Comparison of ENCODE assay signal across 30 mouse cellular contexts in genomic region chr12:112858581-112859336, GRCm38 (mm10). TPM values are rescaled to one million over a fixed set of nuclear protein-coding genes. Genes with fewer than 3 reads are reported as not detected.
DNase-seq lines count a peak whose midpoint lies in the region; ATAC-seq lines count a peak whose summit lies in the region.
"Had no signal": no experiment of that assay in that cellular context is flagged by ENCODE, and none has a peak within 500 bp of the region (broad histone marks: within the 10 kb centered on the region; RNA-seq: fewer than 3 reads in every experiment).

No protein-coding gene starts in this region.

- no peaks in the 10 kb centered on the region for H3K36me3 ChIP-seq in kidney, embryonic 14.5 days (ENCODE audit: control insufficient read depth, insufficient read depth, low read length)
- H3K36me3 ChIP-seq: heart, embryonic 10.5 days; neural tube, embryonic 13.5 days had no signal

- H3K4me2 ChIP-seq in kidney, embryonic 14.5 days (replicated peaks; ENCODE audit: low read depth, low read length), result no peak overlapping the region
- H3K4me2 ChIP-seq: midbrain, embryonic 11.5 days; neural tube, embryonic 13.5 days had no signal

- H3K4me3 ChIP-seq in kidney, embryonic 14.5 days (ENCODE audit: low read length), result no peak overlapping the region
- H3K4me3 ChIP-seq: heart, embryonic 10.5 days; neural tube, embryonic 13.5 days had no signal

- no peaks in the 10 kb centered on the region for H3K27me3 ChIP-seq in kidney, embryonic 14.5 days (ENCODE audit: control insufficient read depth, insufficient read depth, low read length)
- H3K27me3 ChIP-seq: neural tube, embryonic 13.5 days had no signal

- H3K9ac ChIP-seq in kidney, embryonic 14.5 days (ENCODE audit: low read depth, low read length), result no peak overlapping the region
- H3K9ac ChIP-seq: liver, embryonic 14.5 days; neural tube, embryonic 13.5 days had no signal

- no peaks in the 10 kb centered on the region for H3K9me3 ChIP-seq in kidney, embryonic 14.5 days (ENCODE audit: control insufficient read depth, low read length)
- H3K9me3 ChIP-seq: heart, embryonic 10.5 days; neural tube, embryonic 13.5 days had no signal

- no peak overlapping the region for H3K27ac ChIP-seq in kidney, embryonic 14.5 days (ENCODE audit: low read depth, low read length)
- H3K27ac ChIP-seq: heart, embryonic 10.5 days; liver, embryonic 14.5 days; macrophage; neural tube, embryonic 13.5 days had no signal

- peak; percentile 31 for DNase-seq in CD4-positive, CD25-positive, alpha-beta regulatory T cell, adult 2 months (ENCODE audit: low read depth, low spot score)
- DNase-seq in kidney, postnatal 10 days, result peak; percentile 2
- peak; percentile 14 for DNase-seq in urinary bladder, adult 2 months (ENCODE audit: low spot score)
- DNase-seq in urinary bladder, postnatal 14 days (ENCODE audit: low spot score), result no peak
- no peak for DNase-seq in neural tube, embryonic 10.5 days (ENCODE audit: extremely low spot score, low spot score)
- DNase-seq in right cerebral cortex, postnatal 14 days, result no peak
- DNase-seq: adrenal gland, adult 2 months; cerebellum, adult 2 months; cerebellum, postnatal 14 days; gastrocnemius, postnatal 14 days; heart, postnatal 14 days; kidney, adult 8-10 months; kidney, postnatal 14 days; liver; lung, adult 2 months; lung, postnatal 10 days had no signal

- 90% methylated on average over 9 of the region's 9 CpGs for WGBS in kidney, embryonic 14.5 days

- H3K4me1 ChIP-seq in kidney, embryonic 14.5 days (ENCODE audit: control insufficient read depth, insufficient read depth, low read length), result 0 out of 2 replicates have a peak, but pooled peaks cover 4% of the 10 kb centered on the region
- H3K4me1 ChIP-seq: neural tube, embryonic 13.5 days had no signal

- ATAC-seq in CD4-positive, CD25-positive, alpha-beta regulatory T cell, adult 4 months, result no peak
- ATAC-seq in kidney, embryonic 14.5 days (ENCODE audit: low FRiP score, low TSS enrichment), result no peak
- ATAC-seq: activated CD4-positive, CD25-positive, alpha-beta regulatory T cell, adult 4 months; forebrain, embryonic 14.5 days; hindbrain, embryonic 16.5 days; intestine, embryonic 16.5 days; midbrain, embryonic 16.5 days had no signal

RNA-seq across cellular contexts. Expression of gene Gpr132, which starts 9.3 kb away (rescaled TPM):
- 100 to 1,000 TPM in 1 of 2 experiments, 10 to 100 TPM in 1; 79.5 to 107 TPM for polyA plus RNA-seq in CD4-positive, CD25-positive, alpha-beta regulatory T cell, adult 4 months (2017; shearing (Covaris generic))
- 0.14 and 0.27 TPM in 2 replicates for polyA plus RNA-seq in kidney, embryonic 14.5 days (2014; fragmentation: Nextera tagmentation; extraction: Ambion mirVana)
- polyA plus RNA-seq in urinary bladder, adult 2 months (2012; rRNA removed), result 3.4 and 4.1 TPM in 2 replicates
- polyA plus RNA-seq: forebrain, embryonic 14.5 days; hindbrain, embryonic 11.5 days; limb, embryonic 11.5 days; midbrain, embryonic 11.5 days; midbrain, embryonic 16.5 days; neural tube, embryonic 13.5 days had no signal

RNA-seq across cellular contexts. Expression of gene Cdca4, which starts 29.5 kb away (rescaled TPM):
- 10 to 100 TPM; 70.5 to 85.8 TPM for polyA plus RNA-seq in CD4-positive, CD25-positive, alpha-beta regulatory T cell, adult 4 months (2017; shearing (Covaris generic))
- 117 and 148 TPM in 2 replicates for polyA plus RNA-seq in kidney, embryonic 14.5 days (2014; fragmentation: Nextera tagmentation; extraction: Ambion mirVana)
- 17.0 and 22.2 TPM in 2 replicates for polyA plus RNA-seq in urinary bladder, adult 2 months (2012; rRNA removed)

RNA-seq across cellular contexts. Expression of gene Clba1, which starts 50.0 kb away (rescaled TPM):
- polyA plus RNA-seq in CD4-positive, CD25-positive, alpha-beta regulatory T cell, adult 4 months (2017; shearing (Covaris generic)), result under 1 TPM in 1 of 2 experiments, not detected in 1; 0.22 TPM
- polyA plus RNA-seq in kidney, embryonic 14.5 days (2014; fragmentation: Nextera tagmentation; extraction: Ambion mirVana), result 8.5 and 8.9 TPM in 2 replicates
- polyA plus RNA-seq in urinary bladder, adult 2 months (2012; rRNA removed), result 4.5 and 5.3 TPM in 2 replicates

RNA-seq across cellular contexts. Expression of gene Ahnak2, which starts 56.3 kb away (rescaled TPM):
- not detected for polyA plus RNA-seq in CD4-positive, CD25-positive, alpha-beta regulatory T cell, adult 4 months (2017; shearing (Covaris generic))
- polyA plus RNA-seq in kidney, embryonic 14.5 days (2014; fragmentation: Nextera tagmentation; extraction: Ambion mirVana), result 0.53 and 0.86 TPM in 2 replicates
- 40.7 and 65.9 TPM in 2 replicates for polyA plus RNA-seq in urinary bladder, adult 2 months (2012; rRNA removed)
- polyA plus RNA-seq: activated CD4-positive, CD25-positive, alpha-beta regulatory T cell, adult 4 months had no signal

Comparison
In these comparisons a context has a peak if more than half of its experiments do, and no peak if none do; other contexts are left out.
1. DNase-seq: peak in CD4-positive, CD25-positive, alpha-beta regulatory T cell, adult 2 months (single experiment), kidney, postnatal 10 days (single experiment) and urinary bladder, adult 2 months (single experiment); none in urinary bladder, postnatal 14 days (single experiment), neural tube, embryonic 10.5 days (single experiment) and right cerebral cortex, postnatal 14 days (single experiment).
2. RNA of gene Gpr132, which starts 9.3 kb away (polyA plus RNA-seq): 79.5 to 107 TPM in CD4-positive, CD25-positive, alpha-beta regulatory T cell, adult 4 months; 3.4 to 4.1 TPM in urinary bladder, adult 2 months and 0.14 to 0.27 TPM in kidney, embryonic 14.5 days; every median in the first group is over 10 times any median in the second.